Mouse (Mus musculus) macrophage (primary cell): ENCODE measurements around the gene Irf2. TPM values are rescaled to one million over a fixed set of nuclear protein-coding genes. Genes with fewer than 3 reads are reported as not detected.

ENCODE experiments used
- H3K27ac ChIP-seq: fragments of 350-480 bp; formaldehyde crosslinking; 2 replicates; pipeline ENCODE4 v1.9.0; 2021
- H3K36me3 ChIP-seq: fragments of 350-480 bp; formaldehyde crosslinking; 2 replicates; pipeline ENCODE4 v1.9.0; 2021; ENCODE audit errors: inconsistent target
- H3K4me3 ChIP-seq: fragments of 350-480 bp; formaldehyde crosslinking; 2 replicates; pipeline ENCODE4 v1.9.0; 2021; ENCODE audit errors: inconsistent target
- H3K79me2 ChIP-seq: fragments of 350-480 bp; formaldehyde crosslinking; 2 replicates; pipeline ENCODE4 v1.9.0; 2021; ENCODE audit errors: inconsistent target
- WGBS: methylation state at CpG from one replicate; pipeline ENCODE4 v1.1.7; 2026; ENCODE audit warnings: inconsistent platforms; ENCODE audit not compliant: missing documents; 5-methylcytosine and 5-hydroxymethylcytosine counted together
- polyA plus RNA-seq: library from polyadenylated mRNA; stranded (reverse); fragments of 250-400 nt; gene quantifications from 3 replicates; pipeline ENCODE4 v1.2.4, GENCODE M21; 2018; ENCODE audit warnings: inconsistent platforms

The Irf2 gene
- polyA plus RNA-seq, 1 experiment from 2014 or later = 103 TPM

DNA sequence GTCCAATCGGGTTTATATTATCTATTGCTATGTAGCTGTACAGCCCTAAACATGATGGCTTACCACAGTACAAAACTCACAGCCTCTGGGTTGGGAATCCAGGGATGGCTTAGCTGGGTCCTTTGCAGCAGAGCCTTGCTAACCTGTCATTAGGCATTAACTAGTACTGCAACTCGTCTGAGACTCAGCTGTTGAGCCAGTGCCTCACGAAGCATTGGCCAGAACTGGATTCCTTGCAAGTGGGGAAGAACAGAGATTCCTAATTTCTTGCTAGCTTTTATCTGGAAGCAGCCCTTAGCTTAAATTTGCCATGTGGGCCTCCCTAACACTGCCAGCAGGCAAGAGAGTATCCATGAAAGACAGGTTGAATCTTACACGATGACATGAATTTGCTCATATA is 104.3 kb downstream of the Irf2 start:
- Histone ChIP-seq H3K4me3 (no peak overlapping the region), H3K36me3 (peaks cover 48% of the 10 kb centered on the region), H3K27ac (peak overlapping the region; percentile 99), H3K79me2 (peaks cover 60% of the 10 kb centered on the region)
- WGBS = 81% methylated on average over 4 of the region's 4 CpGs

DNA sequence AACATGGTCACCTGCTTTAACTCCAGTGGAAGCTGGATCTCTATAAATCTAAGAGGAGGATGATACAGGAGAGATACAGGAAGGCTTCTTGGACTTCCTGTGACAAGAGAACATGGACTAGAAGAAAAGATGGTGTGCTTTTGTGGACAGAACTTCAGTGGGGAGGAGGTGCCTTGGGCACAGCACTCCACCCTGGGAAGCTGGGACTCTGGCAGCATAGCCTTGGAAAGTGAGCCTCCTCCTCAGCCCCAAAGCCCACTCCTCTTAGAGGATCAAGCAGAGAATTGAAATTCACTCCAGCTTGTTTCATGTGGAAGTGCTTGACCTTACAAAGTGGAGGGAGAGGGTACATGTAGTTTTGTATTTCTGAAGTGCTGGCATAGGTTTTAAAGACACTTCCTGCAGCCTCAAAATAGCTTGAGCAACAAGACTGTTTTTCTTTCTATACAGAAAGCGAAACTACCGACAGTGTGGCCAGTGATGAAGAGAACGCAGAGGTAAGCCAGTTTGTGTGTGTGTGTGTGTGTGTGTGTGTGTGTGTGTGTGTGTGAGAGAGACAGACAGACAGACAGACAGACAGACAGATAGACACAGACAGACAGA is 104.9 kb downstream of the Irf2 start:
- WGBS = 0% methylated on average over 2 of the region's 3 CpGs
- Histone ChIP-seq H3K4me3 (no peak overlapping the region), H3K79me2 (peaks cover 54% of the 10 kb centered on the region), H3K27ac (peak overlapping the region; percentile 99), H3K36me3 (peaks cover 42% of the 10 kb centered on the region)

DNA sequence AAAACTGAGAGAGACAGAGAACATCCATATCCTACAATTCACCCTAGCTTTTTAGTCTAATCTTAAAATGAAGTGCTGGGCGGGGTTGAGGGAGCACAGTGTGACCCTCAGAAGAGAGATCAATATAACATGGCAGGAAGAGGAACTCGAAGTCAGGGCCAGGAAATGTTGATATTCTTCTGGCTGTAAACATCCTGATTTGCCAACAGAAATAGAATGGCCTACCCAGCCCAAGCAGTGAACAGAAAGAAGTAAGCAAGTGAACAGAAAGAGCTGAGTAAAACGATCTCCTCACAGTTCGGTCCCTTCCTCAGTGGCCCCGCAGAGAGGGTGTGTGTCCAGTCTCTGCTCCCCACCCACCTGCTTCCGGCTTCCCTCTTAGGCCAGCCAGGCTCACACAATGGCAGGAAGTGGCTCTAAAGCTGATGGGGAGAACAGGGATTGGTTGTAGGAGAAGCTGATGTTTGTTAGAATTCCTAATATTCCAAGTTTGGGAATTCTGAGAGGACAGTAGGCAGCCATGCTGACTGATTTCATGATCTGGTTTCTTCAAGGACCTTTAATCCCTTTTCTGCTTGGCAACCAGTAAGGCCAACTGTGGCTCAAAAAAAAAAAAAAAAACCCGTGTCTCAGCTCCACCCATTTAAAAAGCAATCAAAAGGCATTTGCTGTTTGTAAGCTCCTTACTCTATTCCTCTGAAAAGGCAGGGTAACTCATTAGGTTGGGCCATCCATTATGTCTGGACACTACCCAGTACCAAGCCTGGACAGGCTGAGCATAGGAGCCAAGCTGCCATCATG is 105.6 kb downstream of the Irf2 start:
- H3K4me3 ChIP-seq = no peak overlapping the region
- peak overlapping the region; percentile 99 for H3K27ac ChIP-seq
- peaks cover 35% of the 10 kb centered on the region for H3K36me3 ChIP-seq
- WGBS = 1% methylated on average over 7 of the region's 7 CpGs
- peaks cover 47% of the 10 kb centered on the region for H3K79me2 ChIP-seq

DNA sequence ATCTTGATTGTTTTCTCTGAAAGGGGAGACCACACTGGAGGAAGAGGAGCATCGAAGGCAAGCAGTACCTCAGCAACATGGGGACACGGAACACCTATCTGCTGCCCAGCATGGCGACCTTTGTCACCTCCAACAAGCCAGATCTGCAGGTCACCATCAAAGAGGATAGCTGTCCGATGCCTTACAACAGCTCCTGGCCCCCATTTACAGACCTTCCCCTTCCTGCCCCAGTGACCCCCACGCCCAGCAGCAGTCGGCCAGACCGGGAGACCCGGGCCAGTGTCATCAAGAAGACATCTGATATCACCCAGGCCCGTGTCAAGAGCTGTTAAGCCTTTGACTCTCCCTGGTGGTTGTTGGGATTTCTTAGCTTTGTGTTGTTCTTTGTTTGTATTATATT is 106.4 kb downstream of the Irf2 start:
- Histone ChIP-seq H3K79me2 (peaks cover 40% of the 10 kb centered on the region), H3K36me3 (peaks cover 27% of the 10 kb centered on the region), H3K4me3 (no peak overlapping the region), H3K27ac (peak overlapping the region; percentile 99)
- 88% methylated on average over 7 of the region's 9 CpGs for WGBS

DNA sequence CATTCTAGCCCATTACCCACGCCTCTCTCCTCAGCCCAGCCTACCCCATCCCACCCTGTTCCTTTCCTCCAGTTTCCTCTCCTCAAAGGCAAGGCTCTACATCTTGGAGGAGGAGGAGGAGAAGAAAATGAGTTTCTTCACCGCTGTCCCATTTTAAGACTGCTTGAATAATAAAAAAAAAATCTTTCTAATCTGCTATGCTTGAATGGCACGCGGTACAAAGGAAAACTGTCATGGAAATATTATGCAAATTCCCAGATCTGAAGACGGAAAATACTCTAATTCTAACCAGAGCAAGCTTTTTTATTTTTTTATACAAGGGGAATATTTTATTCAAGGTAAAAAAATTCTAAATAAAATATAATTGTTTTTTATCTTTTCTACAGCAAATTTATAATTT is 107.4 kb downstream of the Irf2 start:
- Histone ChIP-seq H3K27ac (peak overlapping the region; percentile 99), H3K79me2 (peaks cover 32% of the 10 kb centered on the region), H3K4me3 (no peak overlapping the region), H3K36me3 (peaks cover 23% of the 10 kb centered on the region)
- 100% methylated on average over 4 of the region's 5 CpGs for WGBS

DNA sequence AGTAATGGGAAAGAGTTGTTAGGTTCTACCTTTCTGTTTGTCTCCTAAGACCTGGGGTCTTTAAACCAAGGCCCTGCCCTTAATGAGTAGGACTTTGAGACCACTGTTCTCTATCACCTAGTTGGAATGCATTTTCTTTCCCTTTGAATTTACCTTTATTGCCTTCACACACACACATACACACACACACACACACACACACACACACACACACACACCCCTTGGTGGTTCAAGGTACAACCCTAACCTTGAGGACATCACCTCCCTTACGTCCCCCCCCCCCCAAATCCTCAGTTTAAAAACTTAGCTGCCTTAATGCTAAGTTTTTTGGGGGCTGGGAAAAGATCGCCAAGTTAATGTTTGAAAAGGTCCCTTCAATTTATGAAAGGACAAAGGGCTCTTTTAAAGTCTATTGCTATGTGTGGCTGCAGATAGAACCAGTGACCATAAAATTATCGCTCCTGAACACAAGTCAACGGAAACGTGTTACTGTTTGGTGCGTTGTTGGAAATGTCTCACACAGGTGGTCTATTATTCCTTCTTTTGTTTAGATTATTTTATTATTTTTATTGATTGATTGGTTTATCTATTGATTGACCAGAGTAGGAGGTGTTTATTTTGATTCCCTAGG is 108.6 kb downstream of the Irf2 start:
- Histone ChIP-seq H3K27ac (peak overlapping the region; percentile 99), H3K79me2 (peaks cover 32% of the 10 kb centered on the region), H3K36me3 (peaks cover 23% of the 10 kb centered on the region), H3K4me3 (no peak overlapping the region)
- WGBS = 93% methylated on average over 5 of the region's 6 CpGs

DNA sequence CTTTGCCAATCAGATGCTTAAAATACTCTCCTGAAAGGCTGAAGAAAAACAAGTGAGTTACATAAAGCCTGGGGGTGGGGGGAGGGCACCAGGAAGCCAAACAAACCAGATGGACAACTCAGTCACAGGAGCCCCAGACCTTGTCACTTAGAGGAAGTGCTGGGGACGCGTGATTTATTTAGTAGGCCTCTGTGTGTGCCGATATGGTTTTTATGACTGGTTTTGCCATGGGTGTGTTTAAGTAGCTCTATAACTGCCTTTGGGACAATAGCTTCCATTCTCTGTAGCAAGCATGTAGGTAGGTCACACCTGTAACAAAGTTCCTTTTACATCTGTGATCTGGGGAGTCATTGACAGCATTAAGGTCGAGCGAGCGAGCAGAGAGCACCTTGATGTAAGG is 109.4 kb downstream of the Irf2 start:
- no peak overlapping the region for H3K4me3 ChIP-seq
- peak overlapping the region; percentile 99 for H3K27ac ChIP-seq
- 21% methylated on average over 6 of the region's 6 CpGs for WGBS
- peaks cover 25% of the 10 kb centered on the region for H3K79me2 ChIP-seq
- H3K36me3 ChIP-seq = peaks cover 23% of the 10 kb centered on the region

DNA sequence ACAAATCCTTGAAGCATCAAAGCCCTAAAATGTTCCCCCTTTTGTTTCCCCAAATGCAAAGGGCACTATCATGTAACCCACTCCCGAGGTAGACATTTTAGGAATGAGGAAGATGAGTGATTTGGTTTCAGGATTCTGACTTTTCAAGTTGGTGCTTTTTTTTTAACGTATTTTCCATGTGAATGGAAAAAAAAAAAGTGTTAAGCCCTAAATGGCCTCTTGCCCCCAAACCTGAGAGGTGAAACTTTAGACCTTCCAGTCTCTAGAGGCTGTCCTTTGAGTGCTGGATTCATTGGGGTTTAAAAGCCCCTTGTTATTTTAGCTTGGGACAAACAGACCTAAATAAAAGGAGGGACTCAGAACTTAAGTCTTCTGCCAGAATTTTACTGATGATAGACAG is 109.9 kb downstream of the Irf2 start:
- 8% methylated on average over 2 of the region's 2 CpGs for WGBS
- Histone ChIP-seq H3K36me3 (peaks cover 23% of the 10 kb centered on the region), H3K79me2 (peaks cover 22% of the 10 kb centered on the region; the same call in 1 of the 2 replicates), H3K27ac (peak overlapping the region; percentile 99), H3K4me3 (no peak overlapping the region)

DNA sequence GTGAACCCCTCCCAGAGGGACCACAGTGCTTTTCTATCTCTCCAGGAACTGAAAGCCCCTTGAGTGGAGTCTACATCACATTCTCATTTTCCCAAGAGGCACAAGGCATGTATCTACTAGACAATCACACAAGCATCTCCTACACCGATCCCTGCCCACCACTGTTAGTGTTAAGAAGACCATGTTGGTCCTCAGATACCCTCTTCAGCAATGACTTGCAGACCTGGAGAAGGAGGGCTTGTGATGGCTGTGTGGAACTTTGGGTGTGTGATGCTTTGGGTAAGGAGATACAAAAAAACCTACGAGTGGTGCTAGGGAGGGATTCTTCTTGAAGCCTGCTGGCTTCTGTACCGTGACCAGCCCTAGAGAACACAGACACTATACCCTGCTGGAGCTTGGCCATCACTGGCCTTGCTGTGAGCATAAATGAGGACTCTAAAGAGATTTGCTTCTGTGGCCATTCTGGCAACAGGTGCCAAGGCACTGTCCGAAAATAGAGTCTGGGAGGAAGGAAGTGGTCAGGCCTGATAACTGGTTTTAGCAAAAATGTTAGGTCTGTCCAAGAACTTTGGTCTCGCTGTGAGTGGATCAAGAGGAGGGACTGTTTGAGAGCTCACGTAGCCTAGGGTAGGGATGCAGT is 110.8 kb downstream of the Irf2 start:
- Histone ChIP-seq H3K79me2 (peaks cover 22% of the 10 kb centered on the region; the same call in 1 of the 2 replicates), H3K27ac (peak overlapping the region; percentile 99), H3K4me3 (no peak overlapping the region), H3K36me3 (peaks cover 23% of the 10 kb centered on the region)
- WGBS = 30% methylated on average over 5 of the region's 6 CpGs

DNA sequence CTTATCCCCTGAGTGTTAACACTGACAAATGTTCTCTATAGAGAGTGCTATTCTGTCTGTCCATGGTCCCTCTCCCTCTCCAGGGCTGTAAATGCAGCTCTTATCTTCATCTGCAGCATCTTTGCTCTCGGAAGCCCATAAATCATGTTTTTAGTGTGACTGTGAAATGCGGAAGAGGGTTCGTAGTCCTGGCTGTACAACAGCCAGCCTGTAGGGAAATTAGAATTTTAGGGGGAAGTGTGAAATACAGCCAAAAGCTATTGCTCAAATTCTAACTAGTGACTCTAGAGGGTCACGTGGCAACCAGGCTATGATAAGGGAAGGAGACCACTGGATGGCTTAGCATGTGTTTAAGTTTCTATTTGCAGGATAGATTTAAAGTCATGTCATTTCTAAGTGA is 112.0 kb downstream of the Irf2 start:
- peaks cover 14% of the 10 kb centered on the region for H3K36me3 ChIP-seq
- H3K27ac ChIP-seq = peak overlapping the region; percentile 99
- 2% methylated on average over 4 of the region's 4 CpGs for WGBS
- H3K4me3 ChIP-seq = no peak overlapping the region
- peaks cover 18% of the 10 kb centered on the region; the same call in 1 of the 2 replicates for H3K79me2 ChIP-seq

DNA sequence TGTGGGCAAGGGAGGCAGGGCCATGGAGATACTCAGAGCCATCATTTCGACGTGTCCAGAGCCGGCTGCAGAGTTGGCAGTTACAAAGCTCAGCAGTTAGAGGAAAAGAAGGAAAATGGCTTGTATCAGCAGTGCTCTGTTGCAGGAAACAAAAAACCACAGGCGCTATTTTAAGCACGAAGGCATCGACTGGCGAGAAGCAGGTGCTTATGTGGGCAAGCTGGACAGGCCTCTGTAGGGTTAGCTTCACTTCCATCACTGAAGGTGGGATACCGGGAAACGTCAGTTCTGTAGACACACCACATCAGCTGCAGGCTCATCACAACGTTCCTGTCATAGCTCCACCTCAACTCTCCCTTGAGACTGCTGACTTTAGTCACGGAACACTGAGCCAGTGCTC is 112.8 kb downstream of the Irf2 start:
- peak overlapping the region; percentile 99 for H3K27ac ChIP-seq
- H3K4me3 ChIP-seq = no peak overlapping the region
- WGBS = 4% methylated on average over 11 of the region's 11 CpGs
- peaks cover 10% of the 10 kb centered on the region; the same call in 1 of the 2 replicates for H3K79me2 ChIP-seq
- peaks cover 6% of the 10 kb centered on the region for H3K36me3 ChIP-seq

DNA sequence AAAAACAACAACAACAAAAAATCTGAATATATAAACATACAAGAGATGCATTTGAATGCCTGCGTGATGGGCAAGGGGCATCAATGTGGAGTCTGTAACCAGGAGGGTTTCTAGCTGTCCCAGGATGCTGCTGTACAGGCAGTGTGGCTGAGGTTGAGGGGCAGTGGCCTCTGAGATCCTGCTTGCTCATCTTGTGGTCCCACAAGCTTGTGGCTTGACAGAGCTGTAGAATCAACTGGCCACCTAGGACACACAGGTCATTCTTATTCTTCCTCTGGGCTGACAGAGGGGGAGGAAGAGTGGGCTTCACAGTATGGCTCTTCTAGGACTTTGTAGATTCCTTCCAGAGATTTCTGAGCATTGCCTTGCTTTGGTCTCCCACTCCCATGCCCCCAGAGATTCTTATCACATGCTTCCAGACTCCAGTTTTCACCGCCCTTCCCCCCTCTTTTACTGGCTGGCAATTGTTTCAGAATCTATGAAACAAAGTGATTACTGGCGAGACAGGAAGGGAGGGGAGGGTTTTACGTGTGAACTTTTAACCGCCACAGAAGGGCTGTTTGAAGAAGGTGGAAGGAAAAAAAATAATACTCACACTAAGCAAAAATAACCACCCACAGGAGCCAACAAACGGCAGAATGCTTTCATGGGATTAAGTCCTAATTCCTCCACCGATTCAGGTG is 119.8 kb downstream of the Irf2 start:
- Histone ChIP-seq H3K79me2 (no peaks in the 10 kb centered on the region), H3K27ac (no peak overlapping the region), H3K4me3 (no peak overlapping the region), H3K36me3 (no peaks in the 10 kb centered on the region)
- WGBS = 31% methylated on average over 7 of the region's 7 CpGs

DNA sequence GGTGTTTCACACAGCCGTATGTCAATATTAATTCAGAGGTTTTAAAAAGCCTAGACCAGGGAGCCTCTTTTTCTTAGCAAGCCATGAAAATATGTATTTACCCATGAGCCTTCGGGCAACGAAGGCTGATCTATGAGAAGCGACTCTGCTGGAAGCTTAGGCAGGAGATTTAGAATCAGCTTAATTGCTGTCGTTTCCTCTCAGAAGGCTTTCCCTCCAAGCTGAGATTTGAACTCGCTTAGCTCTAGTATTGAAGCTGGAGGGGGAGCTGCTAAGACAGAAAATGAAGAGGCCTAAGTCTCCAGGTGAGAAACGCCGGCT is 120.3 kb downstream of the Irf2 start:
- 57% methylated on average over 8 of the region's 8 CpGs for WGBS
- no peaks in the 10 kb centered on the region for H3K36me3 ChIP-seq
- no peak overlapping the region for H3K27ac ChIP-seq
- no peaks in the 10 kb centered on the region for H3K79me2 ChIP-seq
- H3K4me3 ChIP-seq = no peak overlapping the region

DNA sequence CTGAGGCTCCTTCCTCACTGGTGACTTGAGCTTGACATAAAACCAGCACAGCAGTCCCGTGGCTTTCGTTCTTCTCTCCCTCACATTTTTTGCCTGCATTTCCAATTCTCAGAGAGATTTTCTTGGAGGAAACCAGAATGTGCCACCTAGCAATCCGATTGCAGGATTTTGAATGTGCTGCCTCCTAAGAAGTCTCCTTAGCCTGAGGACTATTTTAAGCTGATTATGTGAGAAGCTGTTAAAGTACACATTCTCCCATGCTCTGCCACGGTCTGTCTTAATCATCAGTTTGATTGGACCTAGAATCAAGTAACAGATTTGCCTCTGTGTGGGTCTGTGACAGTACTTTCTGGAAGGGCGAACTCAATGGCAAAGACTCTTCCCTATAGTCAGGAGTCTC is 123.0 kb downstream of the Irf2 start:
- no peak overlapping the region for H3K27ac ChIP-seq
- 90% methylated on average over 4 of the region's 5 CpGs for WGBS
- no peaks in the 10 kb centered on the region for H3K36me3 ChIP-seq
- H3K79me2 ChIP-seq = no peaks in the 10 kb centered on the region
- no peak overlapping the region for H3K4me3 ChIP-seq
